Mouse (Mus musculus) adrenal gland, adult (tissue): ENCODE measurements at regions not wholly inside any gene's neighbourhood (a gene's known extent, or its start where the extent isn't known, plus 50 kb on each side); places are given as distances from the start of the nearest gene placed in this dataset.
A peak's percentile ranks its signal among the peaks of the same experiment; 100 is the strongest.

Source experiments
- DNase-seq, 2 experiments: peaks; one replicate each; pipeline ENCODE4 v3.0.0; 2022 to 2023; ENCODE audit warnings: low spot score in 1 of 2; ENCODE audit not compliant: inconsistent age in 2 of 2

DNA sequence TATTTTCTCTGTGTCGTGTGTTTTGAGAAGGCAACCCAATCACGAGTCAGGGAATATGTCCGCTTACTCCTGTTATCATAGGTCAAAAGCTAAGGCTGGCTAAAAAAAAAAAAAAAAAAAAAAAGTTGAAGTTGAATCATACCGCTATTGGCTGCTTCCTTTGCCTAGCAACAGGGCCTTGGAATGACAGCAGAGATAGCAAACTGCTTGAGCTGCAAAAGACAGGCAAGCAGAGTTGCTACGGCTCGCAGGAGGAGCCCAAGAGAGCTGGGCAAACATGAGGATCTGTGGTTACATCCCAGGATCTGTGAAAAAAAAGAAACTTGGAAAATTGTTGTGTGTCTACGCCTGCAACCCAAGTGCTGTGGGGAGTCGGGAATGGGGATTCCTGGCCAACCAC is 191.3 kb upstream of the Fam19a5 start:
- peak; percentile 10 to 34 for DNase-seq

- DNase-seq = no peak
Measured at GRCm38 (mm10) chr15:87353886-87354285, 190.2 kb upstream of the Fam19a5 start.

DNA sequence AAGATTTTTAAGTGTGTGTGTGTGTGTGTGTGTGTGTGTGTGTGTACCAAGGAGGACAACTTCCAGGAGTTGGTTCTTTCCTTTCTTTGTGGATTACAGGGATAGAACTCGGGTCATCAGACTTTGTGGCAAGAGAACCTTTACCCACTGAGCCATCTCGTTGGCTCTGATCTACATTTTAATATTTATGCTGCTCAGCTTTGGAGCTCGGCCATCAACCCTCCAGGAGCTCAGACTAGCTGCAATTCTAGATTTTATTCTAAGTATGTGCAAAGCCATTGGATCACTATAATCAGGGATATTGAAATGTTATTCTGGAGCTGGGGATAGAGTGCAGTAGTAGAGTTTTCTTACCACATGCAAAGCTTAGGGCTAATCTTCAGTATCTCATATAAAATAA is 183.6 kb upstream of the Fam19a5 start:
- no peak for DNase-seq

GRCm38 (mm10) chr15:87365712-87366361 is 178.3 kb upstream of the Fam19a5 start:
- peak in 1 of 2 experiments; percentile 31 for DNase-seq

GRCm38 (mm10) chr15:87367381-87367780 is 176.7 kb upstream of the Fam19a5 start:
- no peak for DNase-seq

- DNase-seq = no peak
Measured at GRCm38 (mm10) chr15:87369381-87369780, 174.7 kb upstream of the Fam19a5 start.

- DNase-seq = no peak
Measured at GRCm38 (mm10) chr15:87369836-87370235, 174.3 kb upstream of the Fam19a5 start.

GRCm38 (mm10) chr15:87370761-87371160 is 173.3 kb upstream of the Fam19a5 start:
- DNase-seq = no peak

GRCm38 (mm10) chr15:87374670-87375069 is 169.4 kb upstream of the Fam19a5 start:
- no peak for DNase-seq

DNA sequence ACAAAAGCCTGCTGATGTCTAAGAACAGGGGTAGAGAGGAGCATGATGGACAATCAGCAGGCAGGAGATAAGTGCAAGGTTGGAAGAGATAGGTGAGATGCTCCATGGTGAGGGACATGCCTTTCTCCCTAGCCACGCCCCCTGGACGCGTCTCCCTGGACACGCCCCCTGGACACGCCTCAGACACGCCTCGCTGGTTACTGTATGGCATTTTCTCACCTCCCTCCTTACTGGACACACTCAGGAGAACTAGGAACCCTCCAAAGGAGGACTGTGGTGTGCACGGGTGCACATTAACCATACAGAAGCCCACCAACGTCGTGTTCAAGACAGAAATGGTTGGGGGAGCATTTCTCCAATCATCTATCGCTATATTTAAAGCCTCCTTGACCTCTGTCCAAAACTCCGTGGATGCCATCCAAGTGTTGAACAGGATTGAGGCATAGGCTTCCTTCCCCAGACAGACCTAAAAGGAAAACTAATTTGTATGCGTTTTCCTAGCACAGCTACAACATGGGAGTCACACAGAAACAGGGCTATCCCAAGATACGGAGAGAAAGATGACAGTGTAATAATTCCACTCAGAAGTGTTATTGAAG is 168.4 kb upstream of the Fam19a5 start:
- no peak for DNase-seq

DNA sequence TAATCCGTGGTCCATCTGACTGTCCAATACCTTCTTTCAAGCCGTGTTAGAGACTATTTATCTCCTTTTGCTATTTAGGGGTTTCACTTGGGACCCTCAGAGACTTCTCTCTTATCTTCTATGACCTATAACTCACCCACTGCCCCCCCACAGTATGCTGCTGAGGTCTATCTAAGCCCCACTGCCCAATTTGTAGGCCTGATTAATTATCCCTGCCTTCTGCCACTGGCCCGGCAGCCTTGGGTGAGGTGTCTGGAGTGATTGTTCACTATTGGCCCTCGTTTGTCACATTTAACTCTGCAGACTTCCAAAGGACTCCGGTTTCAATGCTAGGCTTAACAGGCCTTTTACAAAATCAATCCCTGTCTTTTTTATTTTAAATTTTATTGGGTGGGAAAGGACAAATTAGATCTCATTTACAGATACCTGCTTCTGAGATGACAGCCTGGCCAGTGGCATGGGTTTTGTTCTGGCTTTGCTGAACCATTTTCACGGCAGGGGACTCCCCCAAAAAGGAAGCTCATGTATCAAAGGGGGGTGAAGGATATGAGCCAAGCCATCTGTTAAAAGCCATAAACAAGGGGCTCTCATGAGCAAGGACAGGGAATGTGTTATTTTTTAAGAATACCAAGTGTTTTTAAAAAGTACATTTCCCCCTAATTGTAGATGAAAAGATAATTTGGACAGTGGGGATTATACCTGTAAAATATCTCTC is 160.4 kb upstream of the Fam19a5 start:
- DNase-seq = no peak

- no peak for DNase-seq
Measured at GRCm38 (mm10) chr15:87384279-87385066, 159.6 kb upstream of the Fam19a5 start.

DNA sequence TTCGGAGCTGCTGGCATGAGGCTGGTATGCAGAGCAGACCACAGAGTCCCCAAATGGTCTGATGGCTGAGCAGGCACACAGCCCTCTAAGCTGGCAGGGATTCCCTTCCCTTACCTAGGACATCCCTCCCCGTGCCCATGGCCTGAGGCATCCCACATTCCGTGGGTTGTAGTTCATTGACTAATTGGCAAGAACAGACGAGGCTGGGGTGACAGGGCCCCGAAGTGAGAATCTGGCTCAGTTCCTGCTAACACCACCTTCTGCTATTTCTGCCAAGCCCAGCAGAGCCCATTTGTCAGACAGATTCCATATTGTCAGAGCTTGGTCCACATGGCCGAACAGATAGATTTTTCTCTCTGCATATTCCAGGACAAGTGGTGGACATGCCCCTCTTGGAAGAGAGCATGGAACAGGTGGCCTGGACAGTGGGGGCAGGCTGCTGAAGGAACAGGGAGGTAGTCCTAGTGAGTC is 157.6 kb upstream of the Fam19a5 start:
- DNase-seq = no peak

- DNase-seq = no peak
Measured at GRCm38 (mm10) chr15:87391395-87391794, 152.7 kb upstream of the Fam19a5 start.

- no peak for DNase-seq
Measured at GRCm38 (mm10) chr15:87398396-87398795, 145.7 kb upstream of the Fam19a5 start.

DNA sequence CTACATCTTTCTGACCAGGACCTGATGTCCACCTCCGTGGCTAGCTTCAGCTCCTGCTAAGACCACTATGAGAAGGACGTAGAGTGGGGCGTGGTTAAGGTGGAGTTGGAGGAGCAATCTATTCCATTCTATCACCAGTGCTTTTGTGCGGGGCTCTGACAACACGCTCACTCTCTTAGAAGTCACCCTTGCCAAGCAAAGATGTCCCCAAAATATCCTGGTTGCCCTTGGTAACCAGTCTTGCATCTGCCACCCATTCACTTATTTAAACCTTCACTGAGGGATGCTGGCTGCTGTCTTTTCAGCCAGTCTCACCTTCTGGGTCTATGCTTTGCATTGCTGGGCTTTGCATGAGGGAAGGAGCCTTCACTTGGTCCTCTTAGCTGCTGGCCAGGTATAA is 138.4 kb upstream of the Fam19a5 start:
- no peak for DNase-seq

DNA sequence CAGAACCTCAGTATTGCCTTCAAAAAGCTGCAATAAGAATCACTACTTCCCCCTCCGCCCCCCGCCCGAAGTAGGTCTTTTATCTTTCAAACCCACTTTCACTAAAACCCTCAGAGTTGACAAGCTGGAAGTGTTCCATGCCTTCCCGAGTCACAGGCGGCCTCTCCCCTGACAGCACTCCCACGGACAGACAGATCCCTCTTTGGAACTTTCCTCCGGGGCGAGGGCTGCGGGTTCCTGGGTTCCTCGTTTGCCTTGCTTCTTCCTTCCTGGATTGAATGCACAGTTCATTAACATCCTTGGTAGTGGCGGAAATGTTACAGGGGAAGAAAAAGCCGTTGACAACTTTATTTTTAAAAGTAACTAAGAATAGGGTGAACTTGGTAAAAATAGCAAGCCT is 132.1 kb upstream of the Fam19a5 start:
- DNase-seq = no peak

- DNase-seq = no peak
Measured at GRCm38 (mm10) chr15:87415996-87416395, 128.1 kb upstream of the Fam19a5 start.

GRCm38 (mm10) chr15:87421743-87422142 is 122.4 kb upstream of the Fam19a5 start:
- DNase-seq = no peak

GRCm38 (mm10) chr15:87433306-87433705 is 110.8 kb upstream of the Fam19a5 start:
- DNase-seq = no peak

- no peak for DNase-seq
Measured at GRCm38 (mm10) chr15:87433901-87434300, 110.2 kb upstream of the Fam19a5 start.
